Mouse (Mus musculus): ENCODE measurements around the gene Zfp385b. TPM values are rescaled to one million over a fixed set of nuclear protein-coding genes. Genes with fewer than 3 reads are reported as not detected.
"Not testable (repeated sequence)": the region's sequence is repeated elsewhere in the genome, so short reads cannot be mapped to it uniquely, and the experiment has no call there.

Zfp385b gene
- polyA plus RNA-seq, 1 experiment from 2014 or later, result 8.3 TPM

GRCm38 (mm10) chr2:77458431-77458830, 361.0 kb downstream of the Zfp385b start:
- Histone ChIP-seq H3K4me1 (no peaks in the 10 kb centered on the region), H3K27ac (replicated peaks) (no peak overlapping the region), H3K4me3 (no peak overlapping the region), H3K9ac (replicated peaks) (no peak overlapping the region), H3K27me3 (no peaks in the 10 kb centered on the region), H3K4me2 (replicated peaks) (no peak overlapping the region), H3K36me3 (no peaks in the 10 kb centered on the region), H3K9me3 (no peaks in the 10 kb centered on the region)
- WGBS, result 93% methylated on average over 6 of the region's 6 CpGs
- no peak for ATAC-seq (replicated peaks)

GRCm38 (mm10) chr2:77457120-77457519, 362.3 kb downstream of the Zfp385b start:
- Histone ChIP-seq H3K4me1 (no peaks in the 10 kb centered on the region), H3K4me3 (no peak overlapping the region), H3K27me3 (no peaks in the 10 kb centered on the region), H3K9ac (replicated peaks) (no peak overlapping the region), H3K4me2 (replicated peaks) (no peak overlapping the region), H3K27ac (replicated peaks) (no peak overlapping the region), H3K9me3 (no peaks in the 10 kb centered on the region), H3K36me3 (no peaks in the 10 kb centered on the region)
- no peak for ATAC-seq (replicated peaks)
- 73% methylated on average over 1 of the region's 1 CpGs for WGBS

- no peak overlapping the region for H3K9ac ChIP-seq (replicated peaks)
- H3K4me3 ChIP-seq, result no peak overlapping the region
- H3K4me2 ChIP-seq (replicated peaks), result no peak overlapping the region
- no peaks in the 10 kb centered on the region for H3K9me3 ChIP-seq
- 50% methylated on average over 4 of the region's 4 CpGs for WGBS
- no peaks in the 10 kb centered on the region for H3K4me1 ChIP-seq
- ATAC-seq (replicated peaks), result peak; percentile 70; the same call in 1 of the 2 replicates
- no peak overlapping the region for H3K27ac ChIP-seq (replicated peaks)
- no peaks in the 10 kb centered on the region for H3K36me3 ChIP-seq
- H3K27me3 ChIP-seq, result no peaks in the 10 kb centered on the region
Observed at GRCm38 (mm10) chr2:77456602-77457001, 362.8 kb downstream of the Zfp385b start.

GRCm38 (mm10) chr2:77454341-77454937, 365.0 kb downstream of the Zfp385b start:
- no peak for ATAC-seq (replicated peaks)
- no peaks in the 10 kb centered on the region for H3K27me3 ChIP-seq
- no peak overlapping the region for H3K4me3 ChIP-seq
- no peaks in the 10 kb centered on the region for H3K9me3 ChIP-seq
- H3K9ac ChIP-seq (replicated peaks), result no peak overlapping the region
- H3K4me1 ChIP-seq, result no peaks in the 10 kb centered on the region
- no peak overlapping the region for H3K27ac ChIP-seq (replicated peaks)
- no peaks in the 10 kb centered on the region for H3K36me3 ChIP-seq
- H3K4me2 ChIP-seq (replicated peaks), result no peak overlapping the region
- 81% methylated on average over 7 of the region's 7 CpGs for WGBS

- no peaks in the 10 kb centered on the region for H3K36me3 ChIP-seq
- H3K4me2 ChIP-seq (replicated peaks), result no peak overlapping the region
- H3K9me3 ChIP-seq, result no peaks in the 10 kb centered on the region
- H3K27ac ChIP-seq (replicated peaks), result no peak overlapping the region
- ATAC-seq (replicated peaks), result no peak
- H3K9ac ChIP-seq (replicated peaks), result no peak overlapping the region
- 83% methylated on average over 3 of the region's 3 CpGs for WGBS
- no peak overlapping the region for H3K4me3 ChIP-seq
- H3K27me3 ChIP-seq, result no peaks in the 10 kb centered on the region
- H3K4me1 ChIP-seq, result no peaks in the 10 kb centered on the region
Observed at GRCm38 (mm10) chr2:77453786-77454185, 365.7 kb downstream of the Zfp385b start.

- not testable (repeated sequence) for H3K27ac ChIP-seq (replicated peaks); H3K9me3 ChIP-seq; ATAC-seq (replicated peaks); H3K4me1 ChIP-seq; H3K4me3 ChIP-seq; H3K36me3 ChIP-seq; H3K27me3 ChIP-seq; H3K9ac ChIP-seq (replicated peaks); H3K4me2 ChIP-seq (replicated peaks)
- WGBS, result 57% methylated on average over 5 of the region's 5 CpGs
Observed at GRCm38 (mm10) chr2:77450017-77450416, 369.4 kb downstream of the Zfp385b start.

- no peak overlapping the region for H3K4me3 ChIP-seq
- no peaks in the 10 kb centered on the region for H3K4me1 ChIP-seq
- no peak overlapping the region for H3K4me2 ChIP-seq (replicated peaks)
- H3K9me3 ChIP-seq, result no peaks in the 10 kb centered on the region
- no peak overlapping the region for H3K27ac ChIP-seq (replicated peaks)
- WGBS, result 44% methylated on average over 8 of the region's 8 CpGs
- no peaks in the 10 kb centered on the region for H3K36me3 ChIP-seq
- no peak for ATAC-seq (replicated peaks)
- no peaks in the 10 kb centered on the region for H3K27me3 ChIP-seq
- H3K9ac ChIP-seq (replicated peaks), result no peak overlapping the region
Observed at GRCm38 (mm10) chr2:77448951-77449480, 370.4 kb downstream of the Zfp385b start.

GRCm38 (mm10) chr2:77444282-77444681, 375.2 kb downstream of the Zfp385b start:
- Histone ChIP-seq H3K36me3 (no peaks in the 10 kb centered on the region), H3K4me2 (replicated peaks) (no peak overlapping the region), H3K27me3 (no peaks in the 10 kb centered on the region), H3K4me1 (no peaks in the 10 kb centered on the region), H3K27ac (replicated peaks) (no peak overlapping the region), H3K9me3 (no peaks in the 10 kb centered on the region), H3K4me3 (no peak overlapping the region), H3K9ac (replicated peaks) (no peak overlapping the region)
- 95% methylated on average over 8 of the region's 8 CpGs for WGBS
- no peak for ATAC-seq (replicated peaks)

GRCm38 (mm10) chr2:77440591-77440990, 378.8 kb downstream of the Zfp385b start:
- Histone ChIP-seq H3K4me3 (no peak overlapping the region), H3K36me3 (no peaks in the 10 kb centered on the region), H3K9me3 (no peaks in the 10 kb centered on the region), H3K9ac (replicated peaks) (no peak overlapping the region), H3K27ac (replicated peaks) (no peak overlapping the region), H3K27me3 (no peaks in the 10 kb centered on the region), H3K4me1 (no peaks in the 10 kb centered on the region), H3K4me2 (replicated peaks) (no peak overlapping the region)
- ATAC-seq (replicated peaks), result no peak
- 92% methylated on average over 2 of the region's 2 CpGs for WGBS

- no peak overlapping the region for H3K9ac ChIP-seq (replicated peaks)
- no peak overlapping the region for H3K4me3 ChIP-seq
- H3K36me3 ChIP-seq, result no peaks in the 10 kb centered on the region
- 0 out of 2 replicates have a peak, but pooled peaks have one; percentile 19 for ATAC-seq (replicated peaks)
- no peaks in the 10 kb centered on the region for H3K4me1 ChIP-seq
- WGBS, result 39% methylated on average over 9 of the region's 9 CpGs
- no peaks in the 10 kb centered on the region for H3K9me3 ChIP-seq
- no peak overlapping the region for H3K4me2 ChIP-seq (replicated peaks)
- H3K27me3 ChIP-seq, result no peaks in the 10 kb centered on the region
- H3K27ac ChIP-seq (replicated peaks), result no peak overlapping the region
Observed at GRCm38 (mm10) chr2:77436241-77436759, 383.1 kb downstream of the Zfp385b start.

- H3K27me3 ChIP-seq, result no peaks in the 10 kb centered on the region
- no peak overlapping the region for H3K4me2 ChIP-seq (replicated peaks)
- no peaks in the 10 kb centered on the region for H3K9me3 ChIP-seq
- H3K4me1 ChIP-seq, result no peaks in the 10 kb centered on the region
- H3K4me3 ChIP-seq, result no peak overlapping the region
- H3K36me3 ChIP-seq, result no peaks in the 10 kb centered on the region
- H3K27ac ChIP-seq (replicated peaks), result no peak overlapping the region
- ATAC-seq (replicated peaks), result no peak
- 54% methylated on average over 10 of the region's 10 CpGs for WGBS
- no peak overlapping the region for H3K9ac ChIP-seq (replicated peaks)
Observed at GRCm38 (mm10) chr2:77419476-77419875, 400.0 kb downstream of the Zfp385b start.

GRCm38 (mm10) chr2:77418078-77418477, 401.4 kb downstream of the Zfp385b start:
- Histone ChIP-seq H3K27me3 (no peaks in the 10 kb centered on the region), H3K27ac (replicated peaks) (no peak overlapping the region), H3K9me3 (no peaks in the 10 kb centered on the region), H3K4me2 (replicated peaks) (no peak overlapping the region), H3K36me3 (no peaks in the 10 kb centered on the region), H3K9ac (replicated peaks) (no peak overlapping the region), H3K4me1 (no peaks in the 10 kb centered on the region), H3K4me3 (no peak overlapping the region)
- ATAC-seq (replicated peaks), result peak; percentile 75
- WGBS, result 33% methylated on average over 5 of the region's 5 CpGs

- no peak overlapping the region for H3K9ac ChIP-seq (replicated peaks)
- 95% methylated on average over 9 of the region's 9 CpGs for WGBS
- no peaks in the 10 kb centered on the region for H3K9me3 ChIP-seq
- H3K4me3 ChIP-seq, result no peak overlapping the region
- no peaks in the 10 kb centered on the region for H3K36me3 ChIP-seq
- no peaks in the 10 kb centered on the region for H3K4me1 ChIP-seq
- no peaks in the 10 kb centered on the region for H3K27me3 ChIP-seq
- H3K27ac ChIP-seq (replicated peaks), result no peak overlapping the region
- no peak for ATAC-seq (replicated peaks)
- no peak overlapping the region for H3K4me2 ChIP-seq (replicated peaks)
Observed at GRCm38 (mm10) chr2:77412171-77412570, 407.3 kb downstream of the Zfp385b start.

Measured in forebrain, embryonic 15.5 days (tissue).